Mouse (Mus musculus) kidney, postnatal 25 days (tissue): ENCODE data around the gene Tspan6.

Source experiments
- DNase-seq, 2 experiments: peaks; one replicate each; pipeline ENCODE4 v3.0.0; 2021; ENCODE audit warnings: mixed read lengths in 2 of 2

The Tspan6 gene

GRCm38 (mm10) chrX:133898014-133898542, at the start of gene Tspan6:
TSS of gene Tspan6 (minus strand) at chrX:133898429.
- peak; percentile 82 to 88 for DNase-seq

DNA sequence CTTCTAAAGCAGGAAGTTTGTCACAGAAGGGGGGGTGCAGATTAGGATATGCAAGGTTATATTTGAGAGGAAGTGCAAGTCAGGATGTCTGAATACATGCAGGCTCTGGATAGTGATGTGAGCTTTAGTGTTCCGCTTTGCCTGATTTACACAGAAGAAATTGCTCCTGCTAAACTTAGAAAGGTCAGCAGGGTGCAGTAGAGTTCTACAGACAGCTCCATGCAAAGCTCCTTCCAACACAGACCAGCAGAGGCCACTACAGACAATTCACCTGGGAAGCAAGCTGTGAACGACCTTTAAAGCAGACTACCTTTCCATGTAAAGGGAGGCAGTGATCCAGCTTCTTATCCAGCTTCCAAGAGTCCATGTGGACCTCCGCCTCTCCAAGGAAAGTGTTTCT, 49.2 kb upstream of the Tspan6 start:
- peak; percentile 60 to 73 for DNase-seq

DNA sequence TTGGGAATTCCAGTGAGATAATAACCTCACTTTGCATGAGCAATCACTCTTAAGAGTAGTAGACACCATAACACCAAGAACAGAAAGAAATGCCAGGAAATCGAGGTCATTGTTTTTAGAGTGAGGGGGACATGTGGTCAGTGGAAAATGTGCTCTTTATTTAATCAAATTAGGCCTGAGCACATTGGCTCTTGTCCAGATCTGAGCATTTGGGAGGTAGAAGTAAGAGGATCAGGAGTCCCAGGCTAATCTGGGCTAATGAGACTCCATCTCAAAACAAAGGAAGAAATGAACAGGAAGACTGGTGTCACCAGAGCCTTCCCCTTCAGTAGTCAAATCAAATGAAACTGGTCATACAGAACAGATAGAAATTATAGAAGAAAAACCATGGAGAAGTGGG, 41.3 kb upstream of the Tspan6 start:
- DNase-seq: no peak

GRCm38 (mm10) chrX:133936605-133937225, 38.5 kb upstream of the Tspan6 start:
- no peak for DNase-seq

GRCm38 (mm10) chrX:133931302-133932013, 33.2 kb upstream of the Tspan6 start:
- DNase-seq: peak in 1 of 2 experiments; percentile 56

GRCm38 (mm10) chrX:133926760-133927159, 28.5 kb upstream of the Tspan6 start:
- DNase-seq: no peak

- no peak for DNase-seq
Measured at GRCm38 (mm10) chrX:133921187-133921586, 23.0 kb upstream of the Tspan6 start.

DNA sequence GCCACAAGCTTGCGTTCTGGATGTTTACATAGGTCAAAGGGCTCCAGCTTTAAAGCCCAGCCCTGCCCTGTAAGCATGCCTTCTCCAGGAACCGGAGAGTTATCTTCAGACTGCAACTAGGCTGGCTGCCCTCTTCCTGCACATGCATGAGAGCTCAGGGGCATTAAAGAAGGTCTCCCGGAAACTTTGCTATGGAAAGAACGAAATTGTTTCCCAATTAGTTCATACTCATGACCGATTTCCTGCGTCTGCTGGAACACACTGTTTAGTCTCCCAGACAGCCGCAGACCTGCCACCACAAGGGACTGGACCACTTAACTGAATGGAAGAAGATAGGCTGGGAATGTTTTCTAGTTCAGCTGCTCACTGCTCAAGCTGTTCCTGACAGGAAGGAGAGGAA, 16.0 kb upstream of the Tspan6 start:
- peak in 1 of 2 experiments; percentile 30 for DNase-seq

GRCm38 (mm10) chrX:133913006-133913405, 14.8 kb upstream of the Tspan6 start:
- no peak for DNase-seq

DNA sequence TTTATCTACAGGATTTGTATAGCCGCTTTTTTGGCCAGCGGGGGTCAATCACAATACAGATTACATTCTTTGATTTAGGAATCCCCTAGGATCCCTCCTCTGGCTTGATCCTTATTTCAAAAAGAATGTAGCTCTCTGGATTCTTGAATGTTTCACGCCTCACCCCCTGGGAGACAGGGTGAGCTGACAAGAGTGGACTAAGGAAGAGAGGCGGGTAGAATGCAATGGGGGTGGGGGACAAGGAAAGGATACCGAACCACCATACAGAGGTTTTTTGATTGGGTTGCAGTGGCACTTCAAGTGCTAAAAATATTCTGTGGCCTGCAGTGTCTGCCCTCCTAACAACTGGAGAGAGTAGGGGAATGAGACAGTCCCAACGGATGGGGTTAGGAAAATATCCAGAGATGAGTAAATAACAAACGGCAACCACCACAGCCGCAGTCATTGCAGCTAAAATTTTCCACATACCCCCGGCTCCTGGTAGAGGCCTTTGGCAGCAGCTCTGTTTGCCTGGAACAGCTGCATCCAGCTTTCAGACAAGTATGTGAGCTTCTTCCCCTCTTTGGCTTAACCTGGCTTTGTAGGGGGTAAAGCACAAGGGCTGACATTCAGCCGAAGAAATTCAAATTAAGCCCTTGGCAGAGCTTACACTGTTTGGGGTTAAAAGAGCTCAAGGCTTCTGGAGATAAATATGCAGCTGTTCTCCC, 13.3 kb upstream of the Tspan6 start:
- peak; percentile 28 to 45 for DNase-seq

- DNase-seq: no peak
Measured at GRCm38 (mm10) chrX:133908261-133908660, 10.0 kb upstream of the Tspan6 start, which contains the start of gene Srpx2. TSS of gene Srpx2 (plus strand) at chrX:133908426.

GRCm38 (mm10) chrX:133888111-133888510, 10.1 kb downstream of the Tspan6 start:
- no peak for DNase-seq

- no peak for DNase-seq
Measured at GRCm38 (mm10) chrX:133887308-133887707, 10.9 kb downstream of the Tspan6 start.

DNA sequence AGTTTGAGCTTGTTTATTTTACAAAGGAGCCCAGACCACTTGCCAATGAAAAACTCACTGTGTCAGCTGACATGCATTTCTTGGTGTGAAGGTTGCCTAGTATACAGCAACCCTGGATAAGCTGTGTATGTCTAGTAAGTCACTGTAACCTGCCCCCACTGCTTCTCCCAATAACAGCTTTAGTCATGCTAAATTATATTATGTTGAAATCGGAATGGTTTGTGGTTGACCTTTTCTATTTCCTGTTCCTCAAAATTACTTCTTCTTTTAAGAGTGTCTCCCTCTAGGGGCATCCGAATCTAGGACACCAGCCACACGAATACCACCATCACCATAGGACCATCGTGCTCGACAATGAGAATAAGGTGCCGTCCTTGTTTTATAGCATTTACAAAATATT, 28.5 kb downstream of the Tspan6 start:
- DNase-seq: no peak

GRCm38 (mm10) chrX:133853637-133854036, 44.6 kb downstream of the Tspan6 start:
- DNase-seq: no peak

GRCm38 (mm10) chrX:133850680-133851079, 47.5 kb downstream of the Tspan6 start, which contains the start of gene Tnmd:
TSS of gene Tnmd (plus strand) at chrX:133850980.
- no peak for DNase-seq
